Mouse (Mus musculus) layer of hippocampus, adult 18-20 months (tissue): ENCODE data around the gene Ap2a2. TPM values are rescaled to one million over a fixed set of nuclear protein-coding genes. Genes with fewer than 3 reads are reported as not detected.

Source experiments
- DNase-seq, 2 experiments: peaks; one replicate each; pipeline ENCODE4 v3.0.0; 2022; ENCODE audit warnings: low spot score in 2 of 2
- long read RNA-seq: library from polyadenylated mRNA; stranded (forward); transcript quantifications from one replicate; pipeline ENCODE4 v2.0.0, GENCODE M21; 2021
- total RNA-seq, 2 experiments: library from RNA; stranded (reverse); gene quantifications; 2 replicates each; pipeline ENCODE4 v1.2.3; 2021

Gene Ap2a2
- 100 to 1,000 TPM; 233 to 238 TPM for total RNA-seq
- long read RNA-seq, full-length matches to known transcripts = 318 of 533 reads
- long read RNA-seq, partial matches to known transcripts = 49 of 533 reads
- long read RNA-seq, other reads (novel, unspliced or antisense) = 166 of 533 reads

DNA sequence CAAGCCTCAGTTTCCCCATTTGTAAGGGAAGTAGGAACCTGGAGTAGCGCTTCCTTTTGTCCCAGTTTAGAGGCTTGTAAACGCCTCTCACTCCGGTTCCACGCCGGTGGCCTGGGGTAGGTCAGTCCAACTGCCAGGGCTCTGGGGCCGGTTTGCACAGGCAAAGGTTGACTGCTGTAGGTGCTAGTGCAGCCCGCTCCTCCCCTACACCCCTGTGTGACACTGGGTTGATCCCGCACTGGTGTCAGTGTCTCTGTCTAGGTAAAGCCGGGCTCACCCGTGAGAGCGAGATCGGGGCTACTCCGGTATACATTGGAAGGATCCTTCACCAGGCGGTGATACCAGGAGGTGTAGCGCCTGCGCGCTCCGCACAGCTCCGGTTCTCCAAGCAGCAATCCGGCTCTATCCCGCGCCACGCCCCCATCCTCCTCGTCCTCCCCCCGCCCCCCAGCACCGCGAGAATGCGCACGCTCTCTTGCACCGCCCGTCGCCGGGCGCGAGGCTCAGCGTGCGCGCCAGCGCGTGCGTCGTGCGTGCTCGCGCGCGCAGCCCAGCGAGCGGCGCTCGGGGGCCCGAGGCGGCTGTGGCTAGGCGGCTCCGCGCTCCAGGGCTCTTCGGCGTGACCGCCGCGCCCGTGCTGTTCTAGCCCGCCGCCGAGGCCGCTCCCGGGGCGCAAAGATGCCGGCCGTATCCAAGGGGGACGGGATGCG is at the start of gene Ap2a2:
Gene Ap2a2 (plus strand): TSS at position 492 of the 710 bp plus-strand sequence.
- peak; percentile 82 to 93 for DNase-seq

DNA sequence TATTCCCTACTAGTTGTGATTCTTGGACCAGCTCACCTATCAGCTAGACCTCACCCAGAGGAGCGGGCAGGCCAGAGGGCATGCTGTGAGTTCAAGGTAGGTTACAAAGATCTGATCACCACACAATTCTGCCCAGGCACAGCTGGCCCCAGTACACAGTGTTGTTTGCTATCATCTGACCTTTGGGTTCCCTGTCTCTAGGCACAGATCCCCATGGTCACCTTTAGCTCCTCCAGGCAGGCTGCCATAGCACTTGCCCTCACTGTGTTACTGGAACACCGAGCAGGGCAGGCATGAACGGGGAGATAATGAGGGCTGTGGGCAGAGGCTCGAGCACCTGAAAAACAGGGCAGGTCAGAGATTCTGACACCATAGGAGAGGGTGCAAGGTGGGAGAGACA is 44.3 kb upstream of the Ap2a2 start:
- DNase-seq = no peak

GRCm38 (mm10) chr7:141518296-141518695 is 43.7 kb upstream of the Ap2a2 start:
- DNase-seq = no peak

GRCm38 (mm10) chr7:141518926-141519325 is 43.0 kb upstream of the Ap2a2 start:
- no peak for DNase-seq

GRCm38 (mm10) chr7:141519795-141520194 is 42.2 kb upstream of the Ap2a2 start:
- DNase-seq = no peak

GRCm38 (mm10) chr7:141523007-141523406 is 39.0 kb upstream of the Ap2a2 start:
- DNase-seq = no peak

DNA sequence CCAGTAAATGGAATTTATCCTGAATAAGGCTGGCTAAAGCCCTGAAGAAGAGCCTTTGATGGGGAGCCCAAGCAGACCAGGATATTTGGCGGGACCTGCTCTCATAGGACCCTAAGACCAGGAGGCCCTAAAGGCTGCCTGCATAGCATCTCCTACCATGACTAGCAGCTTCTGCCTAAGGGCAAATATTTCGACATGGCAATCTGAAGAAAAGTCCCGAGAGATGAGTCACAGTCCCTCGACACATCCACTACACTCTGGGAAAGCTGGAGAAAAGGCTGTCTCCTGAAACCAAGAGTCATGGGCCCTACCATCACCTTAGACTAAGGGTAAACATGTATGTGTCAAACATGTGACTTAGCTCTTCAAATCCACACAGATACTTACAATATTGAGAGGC is 37.7 kb upstream of the Ap2a2 start:
- no peak for DNase-seq

DNA sequence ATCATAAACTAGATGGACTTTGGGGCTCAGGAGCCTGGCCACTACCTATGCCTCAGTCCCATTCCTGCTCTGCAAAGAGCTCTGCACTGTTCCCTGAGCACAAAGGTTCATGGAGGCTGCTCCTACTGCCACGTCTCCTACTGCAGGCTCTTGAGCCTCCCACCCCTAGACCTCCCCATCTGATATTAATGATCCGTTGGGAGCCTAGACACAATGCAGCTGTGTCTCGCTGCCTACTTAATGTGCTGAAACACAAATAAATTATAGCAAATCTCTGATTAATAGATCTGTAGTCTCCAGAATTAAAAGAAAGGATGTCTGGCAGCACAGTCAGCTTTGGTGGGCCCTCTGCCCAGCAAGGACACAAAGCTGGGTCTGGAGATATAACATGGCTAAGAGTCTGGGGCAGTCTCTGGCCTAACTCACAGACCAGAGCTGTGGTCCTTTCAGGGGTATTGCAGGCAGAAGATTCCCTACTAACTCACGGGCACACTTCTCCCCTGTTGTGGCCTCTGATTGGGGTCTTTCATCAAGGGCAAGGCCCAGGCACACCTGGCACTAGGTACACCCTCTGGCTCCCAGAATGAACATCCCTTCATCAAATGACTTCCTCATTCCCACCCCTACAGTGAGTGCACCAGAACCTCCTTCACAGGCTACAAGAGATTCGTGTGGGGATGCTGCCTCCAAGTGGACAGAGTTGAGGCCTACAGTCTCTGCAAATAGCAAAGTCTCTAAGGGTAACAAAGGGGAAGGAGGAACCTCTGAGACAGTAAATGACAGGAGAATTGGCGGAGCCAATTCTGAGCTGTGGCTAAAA is 37.0 kb upstream of the Ap2a2 start:
- peak; percentile 70 to 82 for DNase-seq

- no peak for DNase-seq
These were observed 36.4 kb upstream of the Ap2a2 start for GRCm38 (mm10) chr7:141525580-141525925.

DNA sequence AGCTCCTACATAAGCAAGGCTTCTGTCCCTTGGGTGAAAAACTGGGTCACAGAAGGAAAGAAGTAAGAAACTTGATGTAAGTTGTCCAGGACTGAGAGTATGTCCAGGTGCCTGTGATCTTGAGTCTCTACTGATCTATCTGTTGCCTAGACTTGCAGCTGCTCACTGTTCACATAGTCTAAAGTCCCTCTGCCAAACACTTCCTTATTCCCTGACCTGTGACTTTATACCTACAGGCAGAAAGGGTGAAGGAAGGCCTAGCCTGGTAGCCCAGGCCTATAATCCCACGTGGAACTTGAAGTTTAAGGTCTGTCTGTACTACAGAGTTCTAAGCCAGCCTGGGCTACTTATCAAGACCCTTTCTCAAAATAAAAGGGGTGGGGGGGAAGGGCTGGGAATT is 26.4 kb upstream of the Ap2a2 start:
- no peak for DNase-seq

DNA sequence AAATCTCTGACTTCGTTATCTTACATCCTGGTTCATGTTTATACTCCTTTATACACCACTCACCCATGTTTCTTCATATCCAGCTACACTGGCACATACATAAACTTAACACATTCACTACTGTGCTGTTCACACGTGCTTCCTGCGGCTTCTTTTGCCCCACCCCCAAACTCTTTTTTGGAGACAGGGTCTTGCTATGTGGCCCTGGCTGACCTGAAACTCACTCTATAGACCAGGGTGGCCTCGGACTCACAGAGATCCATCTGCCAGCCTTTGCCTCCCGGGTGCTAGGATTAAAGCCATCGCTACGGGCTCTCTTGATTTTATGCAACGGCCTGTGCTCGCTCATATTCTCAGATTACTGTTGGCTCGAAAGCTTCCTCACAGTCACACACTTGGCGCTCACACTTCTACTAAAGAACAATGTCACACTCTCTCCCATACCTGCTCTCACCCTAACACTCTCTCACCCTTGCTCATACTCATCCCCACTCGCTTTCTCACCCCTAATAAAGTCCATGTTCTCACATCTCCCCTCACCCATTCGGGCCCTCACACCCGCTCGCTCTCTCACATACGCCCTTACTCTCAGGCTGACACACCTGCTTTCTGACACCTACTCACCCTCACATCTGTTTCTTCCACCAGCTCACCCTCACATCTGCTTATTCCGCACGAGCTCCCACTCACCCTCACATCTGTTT is 23.0 kb upstream of the Ap2a2 start:
- peak in 1 of 2 experiments; percentile 18 for DNase-seq

GRCm38 (mm10) chr7:141539556-141540311 is 22.2 kb upstream of the Ap2a2 start, which contains the start of gene Chid1:
Gene Chid1 (minus strand): TSS chr7:141539857.
- DNase-seq = peak; percentile 96 to 98

- DNase-seq = peak; percentile 78 to 84
These were observed 21.5 kb upstream of the Ap2a2 start for GRCm38 (mm10) chr7:141540312-141541081.

DNA sequence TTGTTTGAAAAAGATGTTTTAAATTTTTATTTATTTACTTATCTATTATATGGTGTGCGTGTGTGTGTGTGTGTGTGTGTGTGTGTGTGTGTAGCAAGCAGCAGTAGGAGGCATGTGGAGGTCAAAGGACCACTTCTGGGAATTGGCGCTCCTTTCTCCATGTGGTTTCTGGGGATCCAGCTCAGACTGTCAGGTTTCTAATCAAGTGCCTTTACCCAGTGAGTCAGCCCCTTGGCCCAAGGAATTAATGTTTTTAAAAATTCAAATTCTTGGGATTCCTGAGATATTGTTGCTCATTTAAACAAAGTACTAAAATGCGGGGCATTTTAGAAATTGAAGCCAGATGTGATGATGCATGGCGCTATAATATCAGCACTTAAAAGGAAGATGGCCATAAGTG is 20.3 kb upstream of the Ap2a2 start:
- no peak for DNase-seq

- DNase-seq = no peak
These were observed 19.4 kb upstream of the Ap2a2 start for GRCm38 (mm10) chr7:141542588-141542987.

DNA sequence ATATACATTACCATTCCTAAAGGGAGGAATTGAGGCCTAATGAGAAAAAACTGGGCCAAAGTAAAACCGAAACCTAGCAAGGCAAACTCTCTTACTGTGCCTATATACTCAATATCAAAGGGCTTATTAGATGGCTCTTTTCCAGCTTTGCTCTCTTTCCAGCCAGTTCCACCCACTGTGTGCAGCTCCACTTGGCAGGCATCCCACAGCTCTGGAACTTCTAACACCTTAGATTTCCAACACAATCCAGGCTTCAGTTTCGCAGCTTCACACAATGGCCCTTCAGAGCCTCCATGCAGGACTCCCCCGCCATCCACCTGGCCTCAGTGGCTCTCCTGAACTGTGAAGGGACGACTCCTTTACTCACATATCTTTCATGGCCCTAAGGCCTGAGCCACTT is 17.3 kb upstream of the Ap2a2 start:
- peak in 1 of 2 experiments; percentile 73 for DNase-seq

DNA sequence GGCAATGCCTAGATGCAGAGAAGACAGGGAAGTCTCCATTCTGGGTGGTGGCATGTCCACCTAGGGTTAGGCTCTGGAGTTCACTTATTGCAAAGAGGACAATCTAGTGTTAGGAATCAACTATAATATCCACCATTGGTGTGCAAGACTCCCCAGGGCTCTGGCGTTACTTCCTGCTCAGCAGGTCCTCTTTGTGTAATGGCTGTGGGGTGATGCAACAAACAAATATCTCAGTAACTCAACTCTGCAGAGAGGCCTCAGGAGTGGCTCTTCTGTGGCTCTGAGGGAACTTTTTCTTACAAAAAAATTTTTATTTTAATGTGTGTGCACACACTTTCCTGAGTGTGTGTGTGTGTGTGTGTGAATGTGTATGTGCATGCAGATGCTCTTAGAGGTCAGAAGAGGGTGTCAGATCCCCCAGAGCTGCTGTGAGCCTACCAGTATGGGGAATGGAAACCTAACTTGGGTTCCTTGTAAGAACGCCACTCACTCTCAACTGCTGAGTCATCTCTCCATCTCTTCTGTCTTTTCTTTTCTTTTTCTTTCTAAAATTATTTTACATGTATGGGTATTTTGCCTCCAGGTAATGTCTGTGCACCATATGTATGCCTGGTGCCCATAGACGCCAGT is 12.4 kb upstream of the Ap2a2 start:
- no peak for DNase-seq

DNA sequence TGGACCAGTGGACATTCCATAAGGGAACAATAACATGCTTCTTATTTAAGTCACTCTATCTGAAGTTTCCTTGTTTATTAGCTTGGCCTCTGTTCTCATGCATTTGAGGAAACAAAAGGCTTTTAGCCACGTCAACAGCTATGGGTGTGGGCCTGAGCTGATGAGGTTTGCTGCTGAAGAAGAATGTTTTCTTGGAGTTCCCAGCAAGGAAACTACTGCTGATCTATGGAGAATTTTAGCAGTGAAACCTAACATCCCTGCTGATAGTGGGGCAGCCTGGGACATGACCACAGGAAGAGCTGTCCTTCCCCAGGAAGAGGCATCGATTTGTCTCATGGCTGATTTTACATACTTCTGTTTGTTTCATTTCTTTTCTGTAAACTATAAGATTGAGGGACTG is 11.5 kb upstream of the Ap2a2 start:
- no peak for DNase-seq

DNA sequence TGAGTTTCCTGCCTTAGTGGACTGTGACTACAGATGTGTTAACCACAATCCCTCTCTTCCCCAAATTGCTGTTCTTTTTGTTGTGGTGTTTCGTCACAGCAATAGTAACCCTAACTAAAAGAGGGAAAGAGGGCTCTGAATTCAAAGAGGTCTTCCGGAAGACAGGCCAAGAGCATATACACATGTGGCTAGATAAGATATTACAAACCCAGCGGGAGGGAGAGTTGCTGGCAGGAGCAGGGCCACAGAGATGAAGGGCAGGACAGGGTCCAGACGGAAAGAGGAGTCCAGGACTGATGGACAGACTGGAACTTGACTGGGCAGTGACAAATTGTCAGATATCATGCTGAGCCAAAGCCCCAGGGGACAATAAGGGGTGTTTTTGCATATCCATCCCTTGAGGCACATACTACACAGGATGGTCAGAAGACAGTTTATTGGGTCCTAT is 3.6 kb upstream of the Ap2a2 start:
- DNase-seq = no peak

GRCm38 (mm10) chr7:141558946-141559345 is 3.0 kb upstream of the Ap2a2 start:
- no peak for DNase-seq
